Mouse (Mus musculus) liver, embryonic 14.5 days (tissue): ENCODE results near the gene Pla2g4e. TPM values are rescaled to one million over a fixed set of nuclear protein-coding genes. Genes with fewer than 3 reads are reported as not detected.

Experiments used
- ATAC-seq: fragments of 200-750 bp; cut with Nextera tagmentation; 2 replicates; pipeline ENCODE4 v1.8.0; 2017; ENCODE audit warnings: moderate number of reproducible peaks, mild to moderate bottlenecking, moderate library complexity; ENCODE audit not compliant: insufficient read depth
- DNase-seq, 3 experiments: peaks; one replicate each; pipeline ENCODE4 v3.0.0-alpha.2; 2012 to 2013; ENCODE audit warnings: low read depth in 3 of 3, low spot score in 3 of 3
- H3K27ac ChIP-seq: fragments of 300-500 bp; sonication (generic); 2 replicates; pipeline ENCODE4 v1.5.1; 2014; ENCODE audit warnings: moderate library complexity, mild to moderate bottlenecking, control low read depth, inconsistent platforms
- H3K27me3 ChIP-seq: fragments of 300-500 bp; sonication (generic); 2 replicates; pipeline ENCODE4 v1.6.1; 2014; ENCODE audit warnings: mild to moderate bottlenecking, low read length, moderate library complexity; ENCODE audit not compliant: control insufficient read depth, insufficient read depth
- H3K36me3 ChIP-seq: fragments of 300-500 bp; sonication (generic); replicated peaks from 2 replicates; pipeline ENCODE4 v1.6.1; 2014; ENCODE audit warnings: low read depth; ENCODE audit not compliant: control insufficient read depth, insufficient read depth
- H3K4me1 ChIP-seq, 2 experiments: fragments of 200-500 bp in 1 of 2; fragments of 300-500 bp in 1 of 2; sonication (generic) in 1 of 2; replicated peaks; 2 replicates each; pipeline ENCODE4 v1.6.1; 2012 to 2014; ENCODE audit warnings: antibody characterized with exemption in 1 of 2, inconsistent platforms in 1 of 2, low read length in 1 of 2; ENCODE audit not compliant: control insufficient read depth in 2 of 2, insufficient read depth in 2 of 2
- H3K4me2 ChIP-seq: fragments of 300-500 bp; sonication (generic); 2 replicates; pipeline ENCODE4 v1.6.1; 2014; ENCODE audit warnings: low read depth, mild to moderate bottlenecking, control low read depth, moderate library complexity
- H3K4me3 ChIP-seq, 2 experiments: fragments of 200-500 bp in 1 of 2; fragments of 300-500 bp in 1 of 2; sonication (generic) in 1 of 2; 2 replicates each; pipeline ENCODE4 v1.5.1; 2012 to 2014; ENCODE audit warnings: low read depth in 2 of 2, low read length in 2 of 2, mild to moderate bottlenecking in 2 of 2, control low read depth in 1 of 2, inconsistent platforms in 1 of 2, moderate library complexity in 1 of 2; ENCODE audit not compliant: insufficient read depth in 1 of 2
- H3K9ac ChIP-seq: fragments of 300-500 bp; sonication (generic); replicated peaks from 2 replicates; pipeline ENCODE4 v1.6.1; 2014; ENCODE audit warnings: mild to moderate bottlenecking, control low read depth, moderate library complexity
- H3K9me3 ChIP-seq: fragments of 300-500 bp; sonication (generic); 2 replicates; pipeline ENCODE4 v1.6.1; 2016; ENCODE audit warnings: low read length, mixed read lengths; ENCODE audit not compliant: control insufficient read depth
- CTCF ChIP-seq: IDR thresholded peaks from 2 replicates; pipeline ENCODE4 v1.5.1; 2016; ENCODE audit warnings: antibody characterized with exemption, low read depth, control low read depth
- EP300 ChIP-seq: IDR thresholded peaks from 2 replicates; pipeline ENCODE4 v1.6.1; 2016; ENCODE audit warnings: antibody characterized with exemption, low read depth
- WGBS: fragments of 180-500 bp; shearing (Covaris S2); extraction: QIAGEN DNeasy Blood & Tissue Kit; methylation state at CpG from one replicate; pipeline ENCODE4 v1.1.7; 2014; ENCODE audit not compliant: insufficient replicate concordance; 5-methylcytosine and 5-hydroxymethylcytosine counted together
- polyA plus RNA-seq, 2 experiments: library from polyadenylated mRNA; depleted of rRNA in 1 of 2; stranded (reverse) in 1 of 2; unstranded in 1 of 2; fragments of >200 nt; fragmentation: Nextera tagmentation in 1 of 2; extraction: Ambion mirVana in 1 of 2; gene quantifications; 2 replicates each; pipeline versions ENCODE4 v1.2.1 to v1.2.3; 2012 to 2014

The Pla2g4e gene
- polyA plus RNA-seq, 2 experiments = not detected

DNA sequence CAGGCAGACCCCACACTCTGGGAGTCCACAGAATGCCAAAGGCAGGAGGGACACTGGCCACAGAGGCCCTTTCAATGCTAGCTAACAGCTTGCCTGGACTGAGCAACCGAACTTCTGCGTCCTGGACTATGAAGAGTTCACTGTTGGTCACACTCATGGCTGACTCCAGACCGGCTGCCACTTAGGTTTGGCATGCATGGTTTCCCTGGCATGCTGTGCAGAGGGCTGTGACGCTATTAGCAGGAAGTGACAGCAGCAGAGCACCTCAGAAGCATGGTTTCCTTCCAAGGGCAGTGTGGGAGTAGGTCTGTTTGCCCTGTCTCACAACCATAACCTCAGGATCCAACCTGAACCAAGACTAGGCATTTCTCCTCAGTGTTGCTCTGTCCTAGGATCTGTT is 118.7 kb downstream of the Pla2g4e start:
- WGBS = 67% methylated on average over 4 of the region's 4 CpGs
- DNase-seq (no peak), ATAC-seq (no peak)
- H3K27ac ChIP-seq = no peak overlapping the region
- H3K4me3 ChIP-seq = no peak overlapping the region
- no peaks in the 10 kb centered on the region for H3K9me3 ChIP-seq
- no peak for TF ChIP-seq CTCF
- no peak for TF ChIP-seq EP300
- no peak overlapping the region for H3K9ac ChIP-seq
- no peaks in the 10 kb centered on the region for H3K36me3 ChIP-seq
- no peaks in the 10 kb centered on the region for H3K27me3 ChIP-seq
- no peak overlapping the region for H3K4me2 ChIP-seq
- H3K4me1 ChIP-seq = peaks cover 0 to 17% of the 10 kb centered on the region in 2 experiments; a peak in 2 of 4 replicates

DNA sequence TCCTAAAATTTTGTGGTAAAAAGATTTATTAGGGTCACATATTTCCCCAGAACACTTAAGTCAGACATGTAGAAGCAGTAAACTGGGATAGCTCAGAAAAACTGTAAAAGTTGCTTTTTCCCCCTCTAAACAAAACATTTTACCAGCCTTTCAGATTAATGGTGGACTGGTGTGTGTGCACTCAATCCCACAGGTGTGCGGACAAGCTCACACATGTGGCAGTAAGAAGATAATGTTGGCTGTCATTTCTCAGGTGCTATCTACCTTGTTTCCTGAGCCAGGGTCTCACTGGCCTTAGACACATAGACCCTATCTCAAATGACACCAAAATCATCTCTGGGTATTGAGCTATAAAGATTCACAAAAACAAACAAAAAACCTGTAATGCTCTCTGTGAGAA is 119.7 kb downstream of the Pla2g4e start:
- Histone ChIP-seq H3K36me3 (no peaks in the 10 kb centered on the region), H3K27me3 (no peaks in the 10 kb centered on the region), H3K4me3 (no peak overlapping the region), H3K9me3 (no peaks in the 10 kb centered on the region), H3K4me2 (no peak overlapping the region), H3K4me1 (peaks cover 0 to 17% of the 10 kb centered on the region in 2 experiments; a peak in 2 of 4 replicates), H3K9ac (no peak overlapping the region), H3K27ac (no peak overlapping the region)
- DNase-seq (no peak), ATAC-seq (no peak)
- 82% methylated on average over 1 of the region's 1 CpGs for WGBS
- TF ChIP-seq EP300 (no peak), CTCF (no peak)

DNA sequence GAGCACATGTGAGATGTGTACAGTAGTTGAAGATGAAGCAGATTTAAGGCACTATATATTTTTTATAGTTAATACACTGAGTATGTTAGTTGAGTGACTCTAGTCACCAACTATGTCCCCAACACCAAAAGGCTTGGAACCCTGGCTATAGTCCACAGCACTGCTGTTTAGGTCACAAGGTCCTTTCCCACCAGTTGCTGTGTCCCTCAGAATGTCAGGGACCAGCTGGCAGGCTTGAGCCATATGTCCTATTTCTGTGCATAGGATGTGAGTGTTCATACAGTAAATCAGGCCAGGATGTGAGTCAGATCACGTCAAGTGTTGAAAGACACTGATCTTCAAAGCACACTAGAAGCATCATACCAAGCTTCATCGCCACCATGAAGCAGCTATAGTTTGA is 120.2 kb downstream of the Pla2g4e start:
- WGBS = 76% methylated on average over 2 of the region's 2 CpGs
- DNase-seq = no peak
- Histone ChIP-seq H3K27ac (no peak overlapping the region), H3K9ac (no peak overlapping the region), H3K4me3 (no peak overlapping the region), H3K9me3 (no peaks in the 10 kb centered on the region), H3K27me3 (no peaks in the 10 kb centered on the region), H3K4me2 (no peak overlapping the region), H3K36me3 (no peaks in the 10 kb centered on the region), H3K4me1 (peaks cover 0 to 17% of the 10 kb centered on the region in 2 experiments; a peak in 2 of 4 replicates)
- TF ChIP-seq CTCF = no peak
- TF ChIP-seq EP300 = no peak
- ATAC-seq = no peak

DNA sequence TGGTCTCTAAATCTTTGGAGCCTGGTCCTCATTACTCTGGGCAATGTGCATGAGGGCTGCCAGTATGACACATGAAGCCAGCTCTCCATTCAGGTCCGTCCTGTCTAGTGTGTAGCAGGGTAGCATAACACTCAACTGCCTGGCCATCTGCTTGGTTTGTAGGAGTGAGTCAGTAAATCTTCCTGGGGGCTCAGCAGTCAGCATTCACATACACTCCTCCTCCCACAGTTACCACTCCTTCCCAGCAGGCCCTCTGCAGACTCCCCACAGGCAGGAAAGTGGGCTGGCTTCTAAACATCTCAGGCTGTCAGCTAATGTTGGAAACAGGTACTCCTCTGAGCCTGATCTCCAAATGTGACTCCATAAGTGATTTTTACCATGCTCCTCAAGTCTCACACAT is 121.0 kb downstream of the Pla2g4e start:
- no peak overlapping the region for H3K4me3 ChIP-seq
- WGBS = 62% methylated on average over 1 of the region's 1 CpGs
- no peaks in the 10 kb centered on the region for H3K27me3 ChIP-seq
- no peak overlapping the region for H3K9ac ChIP-seq
- TF ChIP-seq EP300 (no peak), CTCF (no peak)
- no peaks in the 10 kb centered on the region for H3K36me3 ChIP-seq
- H3K4me2 ChIP-seq = no peak overlapping the region
- no peak overlapping the region for H3K27ac ChIP-seq
- peaks cover 0 to 15% of the 10 kb centered on the region in 2 experiments; a peak in 2 of 4 replicates for H3K4me1 ChIP-seq
- ATAC-seq (no peak), DNase-seq (no peak)
- no peaks in the 10 kb centered on the region for H3K9me3 ChIP-seq

DNA sequence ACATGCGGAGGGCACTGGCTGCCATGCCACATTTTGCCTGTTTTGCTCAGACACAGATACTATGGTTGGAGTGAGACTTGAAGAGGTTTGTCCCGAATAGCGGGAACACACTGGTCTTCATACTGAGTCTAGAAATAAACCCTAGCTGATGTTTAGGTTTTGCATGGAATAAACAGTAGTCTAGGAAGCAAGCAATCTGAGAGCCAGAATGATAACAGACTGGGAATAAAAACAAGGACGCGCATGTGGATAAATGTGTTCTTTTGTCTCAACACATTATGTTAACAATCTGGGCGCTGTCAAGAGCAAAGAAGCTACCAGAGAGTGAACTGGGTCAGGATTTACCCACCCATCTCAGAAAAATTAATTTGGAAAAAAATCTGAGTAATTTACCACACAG is 122.2 kb downstream of the Pla2g4e start:
- H3K4me2 ChIP-seq = no peak overlapping the region
- no peak overlapping the region for H3K4me3 ChIP-seq
- H3K4me1 ChIP-seq = peaks cover 0 to 4% of the 10 kb centered on the region in 2 experiments; a peak in 2 of 4 replicates
- WGBS = 77% methylated on average over 6 of the region's 6 CpGs
- H3K27ac ChIP-seq = no peak overlapping the region
- TF ChIP-seq EP300 (no peak), CTCF (no peak)
- ATAC-seq (no peak), DNase-seq (no peak)
- H3K9me3 ChIP-seq = no peaks in the 10 kb centered on the region
- no peak overlapping the region for H3K9ac ChIP-seq
- no peaks in the 10 kb centered on the region for H3K27me3 ChIP-seq
- H3K36me3 ChIP-seq = no peaks in the 10 kb centered on the region

DNA sequence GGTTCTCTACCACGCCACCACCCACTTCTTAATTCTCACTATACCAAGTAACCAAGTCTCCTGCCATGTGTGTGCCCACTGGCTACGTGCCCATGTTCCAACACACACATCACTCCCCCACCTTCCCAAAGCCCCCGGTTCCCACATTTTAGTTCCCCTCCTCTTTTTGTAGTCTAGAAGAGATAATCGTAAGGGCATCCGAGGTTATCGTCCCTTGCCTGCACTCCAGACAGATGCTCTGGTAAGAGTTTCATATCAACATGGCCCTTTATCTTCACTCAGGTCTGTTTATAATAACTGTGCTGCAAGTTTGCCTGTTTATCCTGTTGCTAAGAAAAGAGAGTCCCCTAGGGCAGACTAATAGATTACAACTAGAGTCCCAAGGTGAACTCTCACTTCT is 127.8 kb downstream of the Pla2g4e start:
- H3K9me3 ChIP-seq = no peaks in the 10 kb centered on the region
- WGBS = 58% methylated on average over 6 of the region's 6 CpGs
- H3K27ac ChIP-seq = no peak overlapping the region
- peaks cover 0 to 5% of the 10 kb centered on the region in 2 experiments; a peak in 1 of 4 replicates for H3K4me1 ChIP-seq
- no peak for DNase-seq
- no peak overlapping the region for H3K4me3 ChIP-seq
- no peak for TF ChIP-seq EP300
- no peak overlapping the region for H3K4me2 ChIP-seq
- no peaks in the 10 kb centered on the region for H3K27me3 ChIP-seq
- ATAC-seq = no peak
- H3K9ac ChIP-seq = no peak overlapping the region
- no peaks in the 10 kb centered on the region for H3K36me3 ChIP-seq

Other genes starting within 250 kb of the Pla2g4e start
- gene Jmjd7, start 217.9 kb downstream of the Pla2g4e start, polyA plus RNA-seq (2012; rRNA removed) = 4.7 and 4.9 TPM in 2 replicates
- gene Jmjd7, start 217.9 kb downstream of the Pla2g4e start, polyA plus RNA-seq (2014; fragmentation: Nextera tagmentation; extraction: Ambion mirVana) = 5.0 and 6.9 TPM in 2 replicates
- 1.5 and 1.6 TPM in 2 replicates for gene Gm28042, start 217.8 kb downstream of the Pla2g4e start, polyA plus RNA-seq (2012; rRNA removed)
- 0.35 TPM in 1 of 2 replicates, not detected in the other for gene Gm28042, start 217.8 kb downstream of the Pla2g4e start, polyA plus RNA-seq (2014; fragmentation: Nextera tagmentation; extraction: Ambion mirVana)
- gene Pla2g4b, start 211.9 kb downstream of the Pla2g4e start, polyA plus RNA-seq (2012; rRNA removed) = 1.1 and 1.3 TPM in 2 replicates
- 0.11 and 0.13 TPM in 2 replicates for gene Pla2g4b, start 211.9 kb downstream of the Pla2g4e start, polyA plus RNA-seq (2014; fragmentation: Nextera tagmentation; extraction: Ambion mirVana)
- 4.7 and 6.8 TPM in 2 replicates for gene Ehd4, start 90.7 kb downstream of the Pla2g4e start, polyA plus RNA-seq (2012; rRNA removed)
- gene Ehd4, start 90.7 kb downstream of the Pla2g4e start, polyA plus RNA-seq (2014; fragmentation: Nextera tagmentation; extraction: Ambion mirVana) = 15.9 and 17.2 TPM in 2 replicates
- not detected in 2 replicates for gene Pla2g4d, start 43.9 kb upstream of the Pla2g4e start, polyA plus RNA-seq (2012; rRNA removed)
- not detected in 2 replicates for gene Pla2g4d, start 43.9 kb upstream of the Pla2g4e start, polyA plus RNA-seq (2014; fragmentation: Nextera tagmentation; extraction: Ambion mirVana)
- not detected in 2 replicates for gene Pla2g4f, start 68.8 kb upstream of the Pla2g4e start, polyA plus RNA-seq (2012; rRNA removed)
- not detected in 2 replicates for gene Pla2g4f, start 68.8 kb upstream of the Pla2g4e start, polyA plus RNA-seq (2014; fragmentation: Nextera tagmentation; extraction: Ambion mirVana)
- gene Vps39, start 107.8 kb upstream of the Pla2g4e start, polyA plus RNA-seq (2012; rRNA removed) = 5.9 and 6.6 TPM in 2 replicates
- 6.9 and 7.9 TPM in 2 replicates for gene Vps39, start 107.8 kb upstream of the Pla2g4e start, polyA plus RNA-seq (2014; fragmentation: Nextera tagmentation; extraction: Ambion mirVana)
- gene Ganc, start 158.6 kb upstream of the Pla2g4e start, polyA plus RNA-seq (2012; rRNA removed) = 4.3 and 5.1 TPM in 2 replicates
- 4.8 and 5.4 TPM in 2 replicates for gene Ganc, start 158.6 kb upstream of the Pla2g4e start, polyA plus RNA-seq (2014; fragmentation: Nextera tagmentation; extraction: Ambion mirVana)
- gene Tmem87a, start 158.8 kb upstream of the Pla2g4e start, polyA plus RNA-seq (2012; rRNA removed) = 3.4 and 5.7 TPM in 2 replicates
- gene Tmem87a, start 158.8 kb upstream of the Pla2g4e start, polyA plus RNA-seq (2014; fragmentation: Nextera tagmentation; extraction: Ambion mirVana) = 3.7 and 5.4 TPM in 2 replicates
- 1.8 and 2.5 TPM in 2 replicates for gene Capn3, start 210.7 kb upstream of the Pla2g4e start, polyA plus RNA-seq (2012; rRNA removed)
- 3.3 and 4.8 TPM in 2 replicates for gene Capn3, start 210.7 kb upstream of the Pla2g4e start, polyA plus RNA-seq (2014; fragmentation: Nextera tagmentation; extraction: Ambion mirVana)